Mouse (Mus musculus) spleen, adult 2 months (tissue): ENCODE measurements around the gene Nup188.

Experiments used
- CTCF ChIP-seq: fragments of 200-500 bp; IDR thresholded peaks from 2 replicates; pipeline ENCODE4 v1.5.1; 2011; ENCODE audit warnings: mild to moderate bottlenecking, inconsistent platforms; ENCODE audit not compliant: insufficient read depth, insufficient read length, insufficient replicate concordance; ENCODE audit errors: extremely low read depth
- POLR2A ChIP-seq: fragments of 200-500 bp; IDR thresholded peaks from 2 replicates; pipeline ENCODE4 v1.6.1; 2011; ENCODE audit warnings: low read depth, low read length, inconsistent platforms

DNA sequence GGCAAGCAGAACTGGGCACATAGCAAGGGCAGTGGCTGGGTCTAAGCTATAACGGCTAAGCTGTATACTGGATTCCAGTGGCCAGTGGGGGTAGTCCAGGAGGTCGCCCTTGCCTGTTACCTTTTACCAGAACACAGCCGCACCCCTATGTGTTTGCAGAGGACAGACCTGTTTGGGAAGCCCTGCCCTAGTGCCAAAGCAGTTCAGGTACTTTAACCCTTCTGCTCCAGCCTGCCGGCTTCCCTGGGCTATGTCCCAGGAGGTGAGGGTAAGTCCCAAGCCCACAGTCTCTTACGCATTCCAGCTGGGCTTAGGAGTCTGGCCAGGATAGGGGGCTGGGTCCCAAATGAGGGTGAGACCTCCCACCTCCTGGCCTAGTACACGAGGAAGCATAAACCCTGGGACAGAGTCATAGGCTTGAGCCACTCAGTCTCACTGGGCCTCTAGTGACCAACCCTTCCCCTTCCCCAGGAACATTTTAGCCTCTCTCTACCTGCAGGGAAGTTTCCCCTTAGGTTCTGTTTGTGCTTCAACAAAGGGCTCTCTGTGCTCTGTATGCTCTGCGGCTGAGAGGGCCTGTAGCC is 41.5 kb upstream of the Nup188 start:
- TF ChIP-seq CTCF (no peak), POLR2A (no peak)
